Mouse (Mus musculus): ENCODE results near the gene Chrm5.

Gene Chrm5

GRCm38 (mm10) chr2:112480669-112481068 is at the start of gene Chrm5:
Chrm5 (minus strand) TSS chr2:112480769.
- DNase-seq (ENCODE audit: low spot score), result no peak

DNA sequence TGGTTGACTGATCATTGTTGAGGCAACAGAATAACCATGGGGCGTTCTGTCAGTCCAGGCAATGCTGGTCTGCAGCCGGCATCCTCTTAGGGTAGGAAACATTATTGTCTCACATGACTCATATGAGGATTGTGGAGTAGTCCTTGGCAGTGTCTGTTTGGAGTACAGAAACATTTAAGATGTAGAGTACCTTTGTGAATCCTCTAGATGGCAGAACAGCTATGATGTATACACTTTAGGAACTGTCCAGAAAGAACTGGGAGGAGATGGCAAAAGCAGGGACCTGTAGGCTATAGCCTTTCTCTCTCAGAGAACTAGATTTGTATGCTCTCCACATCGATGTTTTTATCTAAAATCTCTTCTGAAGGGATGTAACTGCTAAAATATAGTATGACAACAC is 46.4 kb upstream of the Chrm5 start:
- no peak for DNase-seq (ENCODE audit: low spot score)

DNA sequence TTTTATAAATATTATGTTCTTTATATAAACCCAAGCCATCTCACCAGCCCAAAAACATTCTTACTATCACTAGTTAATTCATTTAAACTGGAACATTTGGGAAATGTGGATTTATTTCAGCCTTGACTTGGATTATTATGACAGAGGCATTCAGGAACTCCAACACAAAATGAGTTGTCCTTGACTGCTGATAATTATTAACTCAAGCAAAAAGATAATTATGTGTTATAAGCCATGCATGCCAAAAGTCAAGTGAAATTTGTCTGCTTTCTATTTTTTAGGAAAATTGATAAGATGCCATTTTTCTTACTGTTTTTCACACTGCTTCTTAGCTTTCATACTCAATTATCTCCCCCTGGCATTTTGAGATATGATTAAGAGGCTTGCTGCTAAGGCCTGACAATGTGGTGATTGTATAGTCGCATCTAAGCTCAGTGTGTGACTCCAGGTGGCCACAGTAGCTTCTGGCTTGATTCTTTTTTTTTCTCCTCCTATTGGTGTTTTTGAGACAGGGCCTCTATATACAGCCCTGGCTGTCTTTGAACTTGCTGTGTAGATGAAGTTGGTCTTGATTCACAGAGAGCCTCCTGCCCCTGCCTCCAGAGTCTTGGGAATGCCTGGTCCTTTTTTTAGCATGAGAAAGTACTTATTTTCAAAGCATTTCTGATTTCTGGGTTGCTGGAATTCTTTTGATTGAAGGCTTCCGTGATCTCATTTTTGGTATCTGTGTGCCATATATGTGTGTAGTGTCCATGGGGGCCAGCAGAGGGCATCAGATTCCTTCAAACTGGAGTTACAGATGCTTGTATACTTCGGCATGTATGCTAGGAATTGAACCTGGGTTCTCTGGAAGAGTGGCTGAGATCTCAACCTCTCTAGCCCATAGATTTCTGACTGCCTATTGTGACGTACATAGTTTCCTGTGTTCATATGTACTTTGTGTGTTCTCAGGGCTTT is 40.2 kb upstream of the Chrm5 start:
- no peak for DNase-seq (ENCODE audit: low spot score)

- DNase-seq (ENCODE audit: low spot score), result no peak
Observed at GRCm38 (mm10) chr2:112518541-112518940, 38.0 kb upstream of the Chrm5 start.

- no peak for DNase-seq (ENCODE audit: low spot score)
Observed at GRCm38 (mm10) chr2:112517218-112517617, 36.6 kb upstream of the Chrm5 start.

- no peak for DNase-seq (ENCODE audit: low spot score)
Observed at GRCm38 (mm10) chr2:112516728-112517127, 36.2 kb upstream of the Chrm5 start.

DNA sequence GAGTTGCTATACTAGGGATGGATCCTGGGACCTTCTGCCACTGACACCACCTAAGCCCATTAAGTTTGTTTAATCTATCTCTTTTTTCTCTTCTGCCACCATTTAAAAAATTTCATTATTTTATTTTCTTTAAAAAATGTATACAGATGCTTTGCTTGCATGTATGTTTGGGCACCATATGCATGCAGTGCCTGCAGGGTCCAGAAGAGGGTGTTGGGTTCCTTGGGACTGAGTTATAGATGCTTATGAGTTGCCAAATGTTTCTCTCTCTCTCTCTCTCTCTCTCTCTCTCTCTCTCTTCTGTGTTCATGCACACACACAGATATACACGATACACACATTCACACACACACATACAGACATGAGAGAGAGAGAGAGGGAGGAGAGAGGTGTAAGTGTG is 32.5 kb upstream of the Chrm5 start:
- no peak for DNase-seq (ENCODE audit: low spot score)

- DNase-seq (ENCODE audit: low spot score), result no peak
Observed at GRCm38 (mm10) chr2:112510140-112510539, 29.6 kb upstream of the Chrm5 start.

DNA sequence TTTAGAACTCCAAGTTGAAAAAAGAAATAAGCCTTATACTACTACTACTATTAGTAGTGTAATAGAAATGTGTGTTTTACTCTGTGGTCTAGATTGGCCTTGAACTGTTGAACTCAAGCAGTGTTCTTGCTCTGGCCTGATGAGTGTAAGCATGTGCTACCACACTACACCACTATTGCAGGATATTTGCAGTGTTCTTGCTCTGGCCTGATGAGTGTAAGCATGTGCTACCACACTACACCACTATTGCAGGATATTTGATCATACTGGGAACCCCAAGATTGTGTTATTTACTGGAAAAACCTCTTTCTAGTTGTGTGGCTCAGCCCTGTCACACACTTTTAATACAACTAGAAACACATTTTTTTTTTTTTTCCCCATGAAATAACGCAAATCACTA is 26.9 kb upstream of the Chrm5 start:
- no peak for DNase-seq (ENCODE audit: low spot score)

DNA sequence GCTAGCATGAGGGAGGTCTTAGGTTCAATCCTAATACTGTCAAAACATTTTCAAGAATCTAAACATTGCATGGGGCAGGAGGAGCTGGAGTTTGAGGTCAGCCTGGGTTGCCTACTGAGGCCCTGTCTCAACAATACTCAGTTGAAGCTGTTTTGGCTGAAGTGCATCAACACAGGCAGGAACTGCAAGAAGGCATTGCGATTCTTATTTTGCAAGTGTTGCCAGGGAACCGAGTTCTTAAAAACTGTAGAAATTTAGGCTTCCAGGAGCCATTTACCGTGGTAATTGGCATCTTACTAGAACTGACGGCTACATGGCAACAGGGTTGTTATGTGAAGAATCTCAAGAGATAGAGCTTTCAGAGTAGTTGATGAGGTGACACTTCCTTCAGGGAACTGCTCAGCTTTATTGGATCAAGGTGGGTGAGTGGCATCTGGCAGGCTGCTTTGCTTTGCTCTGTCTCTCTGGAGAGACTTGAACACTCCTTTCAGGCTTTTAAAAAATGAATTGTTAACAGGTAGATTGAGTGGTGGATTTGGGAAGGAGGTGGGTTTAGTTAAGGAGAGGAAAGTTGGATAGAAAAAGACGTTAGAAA is 26.4 kb upstream of the Chrm5 start:
- DNase-seq (ENCODE audit: low spot score), result no peak

GRCm38 (mm10) chr2:112503978-112504377 is 23.4 kb upstream of the Chrm5 start:
- DNase-seq (ENCODE audit: low spot score), result no peak

DNA sequence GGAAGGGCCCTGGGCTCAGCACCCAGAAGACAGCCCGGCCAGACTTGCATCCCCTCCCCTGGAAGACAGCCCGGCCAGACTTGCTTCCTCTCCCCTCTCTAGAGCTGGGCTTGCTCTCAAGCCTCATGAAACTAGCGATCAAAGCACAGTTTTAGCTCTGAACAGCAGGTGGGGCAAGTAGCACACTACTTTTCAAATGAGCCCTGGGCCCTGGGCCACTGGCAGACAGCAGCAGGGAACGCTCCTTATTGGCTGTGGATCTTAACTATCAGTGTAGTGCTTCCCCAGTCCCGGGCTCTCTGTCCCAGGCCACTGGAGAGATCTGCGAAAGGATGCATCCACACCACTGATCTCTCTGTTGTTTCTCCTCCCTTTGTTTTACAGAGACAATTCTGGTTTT is 20.6 kb upstream of the Chrm5 start:
- peak; percentile 81 for DNase-seq (ENCODE audit: low spot score)

DNA sequence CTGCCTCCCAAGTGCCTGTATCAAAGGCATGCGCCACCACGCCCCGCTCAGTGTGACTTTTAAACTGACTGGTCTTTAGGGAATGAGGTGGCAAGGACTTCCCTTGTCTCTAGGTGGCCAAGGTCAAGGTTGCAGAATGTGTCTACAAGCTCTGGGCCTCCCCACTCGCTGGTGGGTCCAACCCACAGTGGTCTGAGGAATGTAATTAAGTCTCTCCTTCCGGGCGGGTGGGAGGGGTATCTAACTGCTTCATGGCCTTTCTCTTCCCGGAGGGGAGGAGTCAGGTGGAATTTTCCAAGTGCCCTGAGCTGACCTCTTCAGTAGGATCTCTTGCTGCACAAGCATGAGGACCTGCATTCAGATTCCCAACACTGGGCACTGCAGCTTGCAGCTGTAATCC is 17.3 kb upstream of the Chrm5 start:
- no peak for DNase-seq (ENCODE audit: low spot score)

- DNase-seq (ENCODE audit: low spot score), result no peak
Observed at GRCm38 (mm10) chr2:112493539-112494260, 13.1 kb upstream of the Chrm5 start.

GRCm38 (mm10) chr2:112492856-112493538 is 12.4 kb upstream of the Chrm5 start, which contains the start of gene Aven:
Aven (plus strand) TSS chr2:112492964.
- DNase-seq (ENCODE audit: low spot score), result peak; percentile 90

DNA sequence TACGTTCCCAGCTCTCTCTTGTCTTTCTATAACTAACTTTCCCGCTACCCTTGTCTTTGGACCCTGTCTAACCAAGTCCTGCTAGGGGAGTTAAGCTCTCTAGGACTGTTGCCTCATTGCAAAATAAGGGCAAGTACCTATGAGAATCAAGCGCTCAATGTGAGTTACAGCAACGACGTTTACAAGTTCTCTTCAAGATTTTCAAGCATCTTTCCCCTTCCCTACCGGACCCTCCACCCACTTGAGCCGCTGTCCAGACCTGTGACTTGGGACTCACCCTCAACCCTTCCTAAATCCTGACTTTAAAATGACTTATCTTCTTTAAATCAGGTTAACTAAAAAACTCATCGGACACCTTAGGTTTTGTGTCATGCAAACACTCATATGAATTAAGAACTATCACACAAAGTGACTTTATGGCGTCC is 11.9 kb upstream of the Chrm5 start:
- peak; percentile 35 for DNase-seq (ENCODE audit: low spot score)

- DNase-seq (ENCODE audit: low spot score), result peak; percentile 33
Observed at GRCm38 (mm10) chr2:112491629-112492028, 11.1 kb upstream of the Chrm5 start.

DNA sequence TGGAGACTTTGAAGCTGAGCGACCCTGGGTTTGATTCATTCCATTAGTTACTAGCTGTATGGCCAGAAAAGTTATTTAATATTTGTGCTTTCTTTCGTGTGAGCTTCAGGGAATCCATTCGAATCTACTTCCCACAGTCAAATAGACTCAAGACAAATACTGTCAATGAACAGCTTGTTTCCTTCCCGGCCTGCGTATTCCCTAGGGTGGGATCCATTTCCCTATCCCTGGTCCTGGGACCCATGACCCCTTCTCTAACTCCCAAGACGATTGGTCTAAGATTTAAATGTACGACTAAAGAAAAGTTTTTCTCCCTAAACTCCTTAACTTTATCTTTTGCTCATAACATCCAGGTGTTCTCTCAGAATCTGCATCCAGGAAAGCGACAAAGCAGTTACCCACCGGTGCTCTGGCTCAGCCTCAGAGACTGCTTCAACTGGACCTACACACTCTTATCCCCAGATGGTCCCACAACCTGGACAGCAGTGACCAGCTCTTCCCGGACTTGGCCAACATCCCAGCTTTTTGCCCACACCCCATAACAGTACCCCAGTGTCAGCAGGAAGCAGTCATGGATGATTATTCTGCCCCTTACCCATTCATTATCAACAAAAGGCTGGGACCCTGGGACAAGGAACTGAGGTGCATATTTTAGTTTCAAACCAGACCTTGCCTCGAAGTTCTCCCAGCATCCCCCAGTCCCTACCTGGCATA is 10.1 kb upstream of the Chrm5 start:
- no peak for DNase-seq (ENCODE audit: low spot score)

DNA sequence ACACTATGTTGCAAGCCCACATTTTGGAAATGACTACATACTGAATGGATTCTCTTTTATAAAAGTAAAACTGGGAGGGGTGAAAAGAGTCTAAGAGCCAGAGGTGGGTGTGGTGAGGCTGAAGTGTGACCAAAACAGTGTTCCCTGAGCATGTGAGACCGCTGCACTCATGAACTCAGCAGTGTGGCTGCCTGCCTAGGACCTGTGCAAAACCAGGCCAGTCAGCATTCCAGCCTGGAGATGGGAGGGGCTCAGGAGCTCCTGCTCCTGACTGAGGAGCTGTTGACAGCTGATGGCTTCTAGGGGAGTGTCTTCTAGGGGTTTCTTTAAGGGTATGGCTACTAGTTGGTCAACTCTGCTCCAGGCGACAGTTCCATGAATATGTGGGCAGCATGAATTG is 4.3 kb upstream of the Chrm5 start:
- no peak for DNase-seq (ENCODE audit: low spot score)

DNA sequence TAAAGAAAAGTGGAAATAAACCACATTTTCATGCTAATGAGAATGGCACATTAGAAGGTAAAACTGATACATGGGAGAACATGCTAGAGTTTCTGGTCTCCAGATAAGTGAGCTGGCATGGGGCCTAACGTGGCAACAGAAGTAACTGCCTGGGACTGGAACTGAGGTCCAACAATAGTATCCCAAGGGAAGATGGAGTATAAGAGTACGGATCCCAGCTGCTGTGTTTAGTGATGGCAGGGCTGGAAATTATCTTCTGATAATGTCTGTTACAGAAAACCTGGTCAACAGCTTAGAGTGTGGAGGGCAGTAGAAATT is 2.7 kb upstream of the Chrm5 start:
- no peak for DNase-seq (ENCODE audit: low spot score)

DNA sequence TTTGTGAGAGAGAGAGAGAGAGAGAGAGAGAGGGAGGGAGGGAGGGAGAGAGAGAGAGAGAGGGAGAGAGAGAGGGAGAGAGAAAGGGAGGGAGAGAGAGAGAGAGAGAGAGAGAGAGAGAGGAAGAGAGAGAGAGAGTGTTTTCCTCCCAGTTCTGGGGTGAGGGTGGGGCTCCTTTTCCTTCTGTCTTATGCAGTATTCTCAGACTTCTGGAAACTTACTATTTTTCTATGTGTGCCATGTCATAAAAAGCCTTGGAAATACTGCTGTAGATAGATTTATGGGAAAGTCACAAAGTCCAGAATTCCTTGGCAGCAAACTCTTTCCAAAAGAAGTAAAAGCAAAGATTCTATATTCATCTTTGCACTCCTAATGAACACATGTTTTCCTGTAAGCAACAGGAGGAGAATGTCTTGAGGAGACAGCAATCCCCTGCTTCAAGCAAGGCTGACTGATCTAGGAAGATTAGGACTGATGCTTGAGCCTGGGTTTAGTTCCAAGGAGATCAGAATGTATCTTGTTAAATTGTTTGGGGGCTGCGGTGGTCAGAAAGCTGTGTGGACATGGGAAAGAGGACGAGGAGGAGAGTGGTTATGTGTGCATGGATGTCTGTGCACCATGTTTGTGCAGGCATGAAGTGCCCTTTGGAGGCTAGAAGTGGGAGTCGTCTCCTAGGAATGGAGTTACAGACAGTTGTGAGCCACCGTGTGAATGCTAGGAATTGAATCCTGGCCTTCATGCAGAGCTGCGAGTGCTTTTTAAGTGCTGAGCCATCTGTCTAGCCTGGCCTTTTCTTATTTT is 2.2 kb upstream of the Chrm5 start:
- no peak for DNase-seq (ENCODE audit: low spot score)
